Mouse (Mus musculus) cerebellum, adult 11 months (tissue): ENCODE results near the gene Ccdc163.

Experiments used
- DNase-seq: peaks from one replicate; pipeline ENCODE4 v3.0.0; 2022

The Ccdc163 gene

DNA sequence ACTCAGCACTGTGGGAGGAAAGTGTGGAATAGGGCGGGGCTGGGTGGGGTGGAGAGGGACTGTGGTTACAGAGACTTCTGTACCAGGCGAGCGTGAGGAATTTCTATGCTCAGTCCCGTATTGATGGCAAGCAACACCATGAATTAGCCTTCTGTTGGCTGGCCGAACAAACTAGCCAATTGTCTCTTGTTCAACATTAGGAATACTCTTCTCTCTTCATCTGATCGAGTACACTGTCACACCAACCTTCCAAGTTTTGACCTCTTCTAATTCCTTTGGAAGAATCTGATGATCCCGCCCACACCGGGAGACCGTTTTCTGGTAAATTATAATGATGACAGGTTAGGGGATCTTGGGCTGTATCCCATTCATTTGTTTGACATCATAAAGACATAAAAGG lies 643 bp upstream of the Ccdc163 start:
- no peak for DNase-seq

DNA sequence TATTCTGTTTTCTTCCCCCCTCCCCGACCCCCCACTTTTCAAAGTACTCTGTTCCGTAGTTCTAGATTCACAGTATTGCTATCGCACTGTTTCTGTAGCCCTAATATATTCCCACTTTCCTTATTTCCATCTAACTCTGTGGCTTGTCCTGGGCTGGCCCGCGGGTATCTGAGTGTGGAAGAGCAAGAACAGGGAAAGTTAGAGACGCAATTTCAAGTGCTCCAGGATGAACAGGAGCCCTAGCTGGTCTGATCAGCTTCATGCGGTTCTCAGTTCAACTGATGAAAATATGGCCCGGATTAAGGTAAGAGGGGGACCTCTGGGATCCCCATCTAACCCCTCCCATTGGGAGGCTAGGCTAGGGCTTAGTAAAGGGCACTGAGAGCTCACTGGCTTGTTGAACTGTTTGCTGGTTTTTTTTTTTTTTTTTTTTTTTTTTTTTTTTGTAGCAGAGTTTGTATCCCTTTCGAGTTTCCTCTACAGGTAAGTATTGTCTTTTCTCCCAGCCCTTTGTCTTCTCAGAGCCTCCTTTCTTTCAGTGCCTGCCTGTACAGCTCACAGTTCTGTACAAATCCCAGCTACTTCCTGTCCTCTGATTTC lies 582 bp downstream of the Ccdc163 start:
- no peak for DNase-seq

DNA sequence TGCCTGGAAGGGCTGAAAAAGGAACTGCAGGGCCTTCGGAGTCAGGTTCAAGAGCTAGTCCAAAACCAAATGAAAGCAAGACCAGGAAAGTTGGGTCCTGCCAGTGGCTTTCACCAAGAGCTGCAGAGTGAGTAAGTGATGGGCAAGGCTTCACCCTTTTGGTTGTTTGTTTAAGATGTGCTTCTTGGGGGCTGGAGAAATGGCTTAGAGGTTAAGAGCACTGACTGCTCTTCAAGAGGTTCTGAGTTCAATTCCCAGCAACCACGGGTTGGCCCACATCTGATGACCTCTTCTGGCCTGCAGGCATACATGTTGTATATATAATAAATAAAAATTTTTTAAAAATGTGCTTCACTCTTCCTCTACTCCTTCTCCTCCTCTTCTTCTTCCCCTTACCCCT lies 1.8 kb downstream of the Ccdc163 start:
- no peak for DNase-seq

DNA sequence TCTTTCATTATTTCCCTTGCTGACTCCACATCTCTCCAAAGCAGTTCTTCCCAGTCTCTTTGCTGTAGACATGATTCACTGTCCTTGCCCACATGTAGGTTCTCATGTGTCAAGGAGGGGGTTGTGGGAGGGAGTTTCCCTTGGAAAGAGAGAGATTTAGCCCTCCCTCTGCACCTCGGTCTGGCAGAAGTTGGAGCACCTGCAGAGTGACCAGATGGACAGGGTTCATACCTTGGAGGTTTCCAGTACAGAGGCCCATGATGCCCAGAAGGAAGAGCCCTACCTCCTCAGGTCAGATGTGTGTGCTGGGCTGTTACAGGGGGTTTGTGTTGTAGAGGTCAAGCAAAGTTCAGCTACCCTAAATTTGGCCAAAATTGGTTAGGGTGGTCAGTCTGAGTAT lies 4.2 kb downstream of the Ccdc163 start:
- peak; percentile 34 for DNase-seq

DNA sequence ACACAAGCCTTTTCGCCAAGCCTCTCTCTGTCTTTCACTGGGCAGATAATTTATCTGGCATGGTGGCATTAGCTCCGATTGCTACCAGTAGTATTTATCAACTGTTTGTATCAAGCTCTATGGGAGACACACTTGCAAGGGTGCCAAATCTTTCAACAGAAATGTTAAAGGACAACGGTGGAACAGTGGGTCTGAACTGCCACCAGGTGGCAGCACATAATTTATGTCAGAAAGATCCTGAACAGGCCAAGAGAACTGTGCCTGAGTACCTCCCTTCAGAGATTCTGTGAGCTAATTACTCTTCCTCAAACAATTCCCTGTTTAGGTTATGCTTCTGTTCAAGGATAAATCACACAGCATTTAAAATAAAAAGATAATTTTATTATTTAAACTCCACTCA lies 11.1 kb downstream of the Ccdc163 start:
- DNase-seq = peak; percentile 59

DNA sequence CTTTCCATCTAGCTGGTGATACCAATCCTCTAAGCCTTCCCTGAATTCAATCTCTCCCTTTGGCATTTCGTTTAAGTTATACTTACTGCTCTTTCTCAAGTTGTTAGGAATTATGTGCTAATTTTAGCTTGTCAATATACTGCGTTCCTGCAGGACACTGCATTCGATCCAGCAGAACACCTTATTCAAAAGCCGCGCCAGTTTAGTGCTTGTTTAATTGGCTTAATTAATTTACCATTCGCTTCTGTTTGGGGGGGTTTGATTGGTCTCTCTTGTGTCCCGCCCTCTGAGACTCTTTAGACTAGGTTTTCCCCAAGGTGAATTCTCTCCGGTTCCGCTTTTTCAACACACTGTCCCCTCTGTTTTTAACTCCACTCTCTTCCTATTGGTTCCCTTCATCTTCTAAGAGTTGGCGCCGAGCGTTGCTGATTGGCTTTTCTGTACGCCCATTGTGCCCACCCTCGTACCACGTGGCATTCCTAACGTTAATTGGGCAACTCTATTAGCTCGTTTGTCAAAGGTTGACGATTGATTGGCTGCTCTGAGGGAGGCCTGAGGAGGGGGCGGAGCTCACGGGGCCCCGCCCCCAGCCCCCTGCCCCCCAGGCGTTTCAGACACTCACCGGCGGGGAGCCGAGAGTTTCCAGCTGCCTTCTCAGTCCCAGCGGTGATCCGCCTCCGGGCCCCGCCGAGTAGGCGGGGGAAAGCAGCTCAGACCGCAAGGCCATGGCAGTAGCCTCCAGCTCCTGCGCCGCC lies 12.2 kb downstream of the Ccdc163 start, which contains the start of gene Tesk2:
TSS of gene Tesk2 (plus strand) at position 606 of the 755 bp plus-strand sequence.
- peak; percentile 88 for DNase-seq

DNA sequence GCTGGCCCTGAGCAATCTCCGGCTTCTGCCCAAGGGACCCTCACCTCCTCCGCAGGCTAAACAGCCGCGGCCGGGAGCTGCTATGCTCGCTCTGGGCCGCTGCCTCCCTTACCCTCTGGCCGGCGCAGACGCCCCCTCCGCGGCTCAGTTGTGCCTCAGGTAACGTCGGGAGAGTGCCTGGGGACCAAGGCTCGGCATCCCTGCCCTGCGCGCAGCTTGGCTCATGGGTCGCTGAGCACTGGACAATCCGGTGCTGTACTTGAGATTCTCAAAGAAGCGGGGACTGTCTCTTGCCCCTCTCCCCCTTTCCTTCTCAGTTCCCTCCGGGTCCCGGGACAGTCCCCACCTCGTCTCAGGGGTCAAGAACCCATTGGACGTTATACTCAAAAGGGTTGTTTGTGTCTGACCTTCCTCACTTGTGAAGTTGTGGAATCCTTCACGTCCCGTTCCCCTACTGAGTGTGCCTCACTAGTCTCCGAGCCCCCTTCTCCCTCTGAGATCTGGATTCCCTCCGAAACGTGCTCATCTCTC lies 12.9 kb downstream of the Ccdc163 start:
- DNase-seq = no peak

DNA sequence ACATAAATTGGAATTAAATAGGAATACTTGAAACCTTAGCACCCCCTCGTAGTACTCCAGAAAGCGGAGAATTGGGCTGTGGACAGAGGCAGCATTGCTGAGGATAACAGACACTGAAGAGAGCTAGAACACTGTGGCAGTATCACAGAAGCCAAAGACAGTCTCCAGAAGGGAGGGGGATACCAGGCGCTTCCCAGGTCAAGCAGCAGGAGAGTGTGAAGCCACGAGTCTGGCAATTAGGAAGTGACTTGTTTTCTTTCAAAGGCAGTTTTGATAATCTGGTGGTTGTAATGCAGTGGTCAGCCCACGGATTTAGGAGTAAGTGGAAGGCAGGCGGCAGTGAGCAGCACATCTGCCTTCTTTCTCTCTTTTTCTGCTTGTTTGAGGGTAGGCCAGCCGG lies 13.9 kb downstream of the Ccdc163 start:
- DNase-seq = no peak

DNA sequence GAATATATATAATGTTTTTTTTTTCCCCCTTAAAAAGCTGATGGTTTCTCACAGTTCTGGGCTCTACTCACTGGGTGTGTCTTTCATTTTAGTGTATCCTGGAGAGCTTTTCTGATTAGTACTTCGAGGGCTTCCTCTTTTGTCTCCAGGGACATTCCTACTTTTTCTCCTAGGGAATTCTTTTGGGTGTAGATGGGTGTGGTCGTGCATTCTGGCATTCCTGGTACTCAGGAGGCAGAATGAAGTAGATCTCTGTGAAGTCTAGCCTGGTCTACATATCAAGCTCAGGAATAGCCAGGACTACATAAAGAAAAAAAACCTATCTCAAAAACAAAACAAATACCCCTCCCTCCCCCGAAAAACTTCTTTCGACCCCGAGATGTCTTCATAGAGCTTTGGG lies 17.1 kb downstream of the Ccdc163 start:
- no peak for DNase-seq

DNA sequence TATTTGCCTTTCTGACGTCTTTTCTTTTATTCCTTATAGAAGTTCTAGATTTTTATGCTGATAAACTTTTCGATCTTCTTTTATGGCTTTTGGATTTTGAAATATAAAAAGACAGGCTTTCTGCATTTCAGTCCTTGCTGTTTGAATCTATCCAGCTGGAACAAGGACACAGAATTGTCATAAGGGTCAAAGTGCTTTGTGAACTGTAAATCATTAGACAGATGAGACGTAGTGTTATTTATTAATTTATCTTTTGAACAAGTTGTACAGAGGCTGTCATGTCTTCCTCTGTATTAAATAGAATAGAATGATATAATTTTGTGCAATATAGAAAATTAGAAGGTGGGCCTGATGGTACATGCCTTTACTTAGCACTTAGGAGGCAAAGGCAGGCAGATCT lies 19.1 kb downstream of the Ccdc163 start:
- no peak for DNase-seq

DNA sequence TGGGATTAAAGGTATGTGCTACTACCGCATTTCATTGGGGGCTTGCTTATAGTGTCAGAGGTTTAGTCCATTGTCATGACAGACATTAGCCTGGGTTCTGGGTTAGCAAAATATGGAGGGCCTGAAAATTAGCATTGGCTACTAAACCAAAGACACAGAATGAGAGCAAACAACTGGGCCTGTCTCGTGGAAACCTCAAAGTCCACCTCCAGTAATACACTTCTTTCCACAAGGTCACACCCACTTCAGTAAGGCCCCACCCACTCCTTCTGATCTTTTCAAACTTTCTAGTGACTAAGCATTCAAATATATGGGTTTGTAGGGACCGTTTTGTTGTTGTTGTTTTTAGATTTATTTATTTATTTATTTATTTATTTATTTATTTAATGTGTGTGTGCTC lies 21.2 kb downstream of the Ccdc163 start:
- no peak for DNase-seq

DNA sequence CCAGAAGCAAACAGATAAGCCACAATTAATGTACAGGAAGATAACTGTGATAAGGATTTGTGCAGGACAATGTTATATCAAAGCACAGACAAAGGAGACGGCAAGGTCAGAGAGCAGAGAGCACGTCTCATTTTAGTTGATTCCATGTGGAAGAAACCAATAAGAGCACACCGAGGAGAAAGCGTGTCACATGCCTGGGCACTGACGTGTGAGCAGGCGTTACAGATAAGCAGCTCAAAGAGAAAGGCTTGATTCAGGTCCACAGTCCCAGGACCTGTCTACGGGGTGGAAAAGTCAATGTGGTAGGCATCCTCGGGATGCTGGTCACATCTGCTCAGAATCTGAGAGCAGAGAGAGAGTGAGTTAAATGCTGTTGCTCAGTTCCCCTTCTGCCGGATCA lies 22.8 kb downstream of the Ccdc163 start:
- DNase-seq = no peak

DNA sequence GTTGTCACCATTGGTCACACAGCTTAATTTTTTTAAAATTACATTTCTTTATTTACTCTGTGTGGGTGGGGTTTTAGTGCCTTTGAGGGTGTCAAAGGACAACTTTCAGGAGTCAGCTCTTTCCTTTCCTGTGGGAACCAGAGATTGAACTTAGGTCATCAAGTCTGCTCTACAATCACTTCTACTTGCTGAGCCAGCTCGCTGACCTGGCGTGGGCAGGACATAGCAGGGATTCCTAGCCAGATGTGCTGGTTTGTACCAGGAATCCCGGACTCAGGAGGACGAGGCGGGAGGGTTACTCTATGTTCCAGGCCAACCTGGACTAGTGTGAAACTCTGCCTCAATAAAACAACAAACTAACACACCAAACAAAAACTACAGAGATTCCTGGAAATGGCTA lies 24.0 kb downstream of the Ccdc163 start:
- DNase-seq = no peak

DNA sequence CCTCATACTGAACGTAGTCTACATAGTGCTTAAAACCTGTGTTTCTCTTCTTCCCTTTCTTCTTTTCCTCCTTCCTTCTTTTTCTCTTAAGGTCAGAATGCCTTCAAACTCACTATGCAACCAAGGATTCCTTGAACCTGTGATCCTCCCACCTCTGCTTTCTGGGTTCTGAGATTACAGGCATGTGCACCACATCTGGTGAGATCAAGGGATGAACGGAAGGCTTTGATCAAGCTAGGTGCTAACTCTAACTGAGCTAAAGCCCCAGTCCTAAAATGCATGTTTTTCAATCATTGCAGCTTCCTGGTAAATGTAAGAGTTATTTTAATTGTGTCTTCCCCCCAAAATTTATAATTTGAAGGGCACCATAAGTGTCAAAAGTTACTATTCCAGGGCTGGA lies 26.7 kb downstream of the Ccdc163 start:
- DNase-seq = no peak

DNA sequence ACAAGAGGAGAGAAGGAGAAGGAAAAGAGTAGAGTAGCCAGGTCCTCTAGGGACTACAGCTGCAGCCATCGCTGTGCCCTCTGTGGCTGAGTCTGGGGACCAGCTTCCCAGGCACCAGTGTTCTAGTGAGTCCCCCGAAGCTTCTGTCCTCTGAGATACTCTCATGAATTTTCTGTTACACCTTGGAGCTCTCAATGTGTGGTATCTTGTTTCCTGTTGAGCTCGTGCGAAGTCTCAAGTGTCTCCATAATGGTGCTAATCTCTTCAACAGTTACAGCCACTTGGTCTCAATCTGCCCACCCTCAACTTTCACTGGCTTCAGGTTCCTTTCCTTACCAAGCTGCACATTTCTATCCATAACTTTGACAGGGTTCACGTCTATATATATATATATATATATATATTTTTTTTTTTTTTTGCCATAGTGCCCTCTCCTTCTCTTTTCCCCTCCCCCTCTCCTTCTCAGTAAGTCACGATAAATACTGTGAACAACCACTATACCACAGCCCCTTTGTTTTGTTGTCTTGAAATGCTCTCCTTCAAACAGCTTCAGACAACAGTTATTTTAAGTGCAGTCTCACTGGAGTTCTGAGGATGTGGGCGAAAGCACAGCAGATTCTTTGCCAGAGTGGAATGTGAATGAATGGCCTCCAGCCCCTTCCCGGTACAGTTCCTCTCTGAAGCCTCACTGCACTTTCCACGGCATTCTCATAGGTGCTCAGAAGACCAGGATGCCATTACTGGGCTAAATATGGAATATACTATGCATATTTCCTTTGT lies 30.9 kb downstream of the Ccdc163 start:
- no peak for DNase-seq

DNA sequence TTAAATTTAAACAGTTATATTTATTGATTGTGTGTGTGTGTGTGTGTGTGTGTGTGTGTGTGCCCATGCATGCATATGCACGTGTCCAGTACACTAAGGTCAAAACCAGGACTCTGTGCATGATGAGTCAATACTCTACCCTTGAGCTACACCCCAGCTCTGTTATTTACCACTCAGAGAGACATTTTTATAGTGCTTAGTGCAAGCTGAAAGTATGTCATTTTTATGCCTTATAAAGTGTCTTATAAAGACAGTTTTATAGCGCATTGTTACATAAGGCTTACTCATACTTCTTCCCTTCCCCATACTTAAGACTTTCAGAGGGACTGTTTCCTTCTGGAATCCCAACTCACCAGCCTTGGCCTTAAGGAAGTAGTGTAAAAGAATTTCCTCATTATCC lies 41.4 kb downstream of the Ccdc163 start:
- DNase-seq = no peak

DNA sequence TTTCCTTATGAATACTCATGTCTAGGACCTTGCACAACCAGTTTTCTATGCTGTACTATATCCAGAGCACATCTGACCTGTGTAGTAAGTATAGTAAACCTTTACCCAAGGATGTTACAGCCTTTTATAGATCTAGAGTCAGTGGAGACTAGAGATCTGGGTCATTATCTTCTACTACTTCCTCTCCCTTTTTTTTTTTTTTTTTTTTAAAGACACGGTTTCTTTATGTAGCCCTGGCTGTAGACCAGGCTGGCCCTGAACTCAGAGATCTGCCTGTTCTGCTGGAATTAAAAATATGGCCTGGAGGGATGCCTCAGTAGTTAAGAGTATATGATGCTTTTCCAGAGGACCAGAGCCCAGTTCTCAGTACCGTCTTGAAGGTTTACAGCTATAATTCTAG lies 53.6 kb downstream of the Ccdc163 start:
- no peak for DNase-seq

DNA sequence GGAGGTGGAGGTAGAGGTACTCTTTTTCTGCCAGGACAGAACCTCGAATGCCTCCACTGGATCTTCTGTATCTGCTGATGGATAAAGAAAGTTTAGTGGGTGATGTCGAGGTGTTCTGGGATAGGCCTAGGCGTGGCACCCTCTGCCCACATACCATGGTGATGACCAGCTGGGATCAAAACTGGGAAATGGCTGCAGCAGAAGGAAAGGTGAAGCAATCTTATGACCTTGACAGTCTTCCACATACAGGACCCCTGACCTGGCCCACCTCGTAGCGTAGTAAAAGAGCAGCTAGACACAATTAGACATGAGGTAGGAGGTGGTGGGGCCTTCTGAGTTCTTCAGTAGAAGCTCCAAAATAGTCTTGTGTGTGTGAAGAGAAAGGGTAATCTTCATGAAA lies 55.7 kb downstream of the Ccdc163 start:
- no peak for DNase-seq

DNA sequence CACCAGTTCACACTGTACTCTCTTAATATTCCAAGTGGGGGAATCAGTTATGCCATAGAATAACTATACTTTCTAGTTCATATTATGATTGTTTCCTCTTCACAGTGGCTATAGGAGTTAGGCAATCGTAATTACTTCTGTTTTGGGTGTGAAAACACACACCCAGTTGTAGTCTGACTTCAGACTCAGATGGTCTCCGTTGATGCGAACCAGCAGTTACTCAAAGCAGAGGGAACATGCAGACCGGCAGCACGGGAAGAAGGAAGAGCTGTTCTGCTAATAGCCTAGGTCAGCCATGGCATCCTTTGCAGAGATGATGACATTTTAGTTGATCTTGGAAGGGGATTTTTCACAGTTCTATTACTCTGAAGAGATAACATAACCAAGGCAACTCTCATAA lies 60.2 kb downstream of the Ccdc163 start:
- no peak for DNase-seq

DNA sequence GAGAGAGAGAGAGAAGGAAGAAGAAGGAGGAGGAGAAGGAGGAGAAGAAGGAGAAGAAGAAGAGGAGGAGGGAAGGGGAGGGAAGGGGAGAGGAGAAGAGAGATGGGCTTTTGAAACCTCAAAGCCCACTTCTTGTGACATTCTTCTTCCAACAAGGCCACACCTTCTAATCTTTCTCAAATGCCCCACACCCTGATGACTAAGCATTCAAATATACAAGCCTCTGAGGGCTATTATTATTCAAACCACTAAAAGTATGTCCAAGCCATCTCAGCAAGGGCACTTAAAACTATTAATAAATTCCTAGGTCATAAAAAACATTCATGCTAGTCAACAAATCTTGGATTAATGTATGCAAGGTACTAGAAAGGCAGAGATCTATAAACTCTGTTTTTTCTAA lies 60.8 kb downstream of the Ccdc163 start:
- no peak for DNase-seq

DNA sequence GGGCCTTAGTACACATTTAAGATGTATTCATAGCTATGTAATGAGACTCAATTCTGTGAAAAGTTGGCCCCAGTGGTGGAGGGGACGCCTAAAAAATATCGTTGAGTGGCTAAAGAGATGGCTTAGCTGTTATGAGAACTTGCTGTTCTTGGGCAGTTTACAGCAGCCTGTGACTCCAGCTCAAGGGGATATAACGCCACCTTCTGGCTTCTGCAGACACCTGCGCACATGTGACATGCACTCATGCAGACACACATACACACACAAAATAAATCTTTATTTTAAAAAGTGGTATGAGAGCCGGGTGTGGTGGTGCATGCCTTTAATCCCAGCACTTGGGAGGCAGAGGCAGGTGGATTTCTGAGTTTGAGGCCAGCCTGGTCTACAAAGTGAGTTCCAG lies 68.1 kb downstream of the Ccdc163 start:
- no peak for DNase-seq

DNA sequence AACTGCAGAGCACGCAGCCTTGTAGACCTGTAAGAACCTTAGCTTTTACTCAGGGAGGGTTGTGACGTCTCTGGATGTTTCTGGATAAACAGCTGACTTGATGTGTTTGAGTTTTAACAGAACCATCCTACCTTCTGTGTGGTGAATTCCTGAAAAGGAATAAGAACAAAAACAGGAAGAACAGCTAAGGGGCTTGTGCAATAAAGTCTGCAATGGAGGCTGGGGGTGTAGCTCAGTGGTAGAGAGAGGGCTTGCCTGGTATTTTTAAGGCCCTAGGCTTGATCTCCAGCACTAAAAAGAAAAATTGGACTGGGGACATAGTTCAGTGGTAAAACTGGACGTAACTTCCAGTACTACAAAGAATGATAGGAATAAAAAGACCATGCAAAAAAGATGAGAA lies 68.8 kb downstream of the Ccdc163 start:
- no peak for DNase-seq

DNA sequence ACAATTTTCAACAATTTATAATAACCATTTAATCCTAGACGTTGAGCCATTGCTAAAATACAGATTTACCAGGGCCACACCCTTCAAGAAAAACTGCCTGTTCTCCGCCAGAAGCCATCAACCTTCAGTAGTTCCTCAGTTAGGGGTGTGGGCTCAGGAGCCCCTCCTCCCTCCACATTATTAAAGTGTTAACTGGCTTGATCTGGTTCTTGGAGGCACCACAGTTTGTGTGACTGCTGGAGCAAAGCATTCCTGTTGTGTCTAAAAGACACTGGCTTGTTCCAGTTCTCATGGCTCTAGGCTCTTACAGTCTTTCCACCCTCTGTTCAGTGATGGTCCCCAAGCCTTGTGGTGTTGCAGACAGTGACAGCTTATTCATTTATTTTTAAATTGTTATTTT lies 72.2 kb downstream of the Ccdc163 start:
- DNase-seq = no peak

DNA sequence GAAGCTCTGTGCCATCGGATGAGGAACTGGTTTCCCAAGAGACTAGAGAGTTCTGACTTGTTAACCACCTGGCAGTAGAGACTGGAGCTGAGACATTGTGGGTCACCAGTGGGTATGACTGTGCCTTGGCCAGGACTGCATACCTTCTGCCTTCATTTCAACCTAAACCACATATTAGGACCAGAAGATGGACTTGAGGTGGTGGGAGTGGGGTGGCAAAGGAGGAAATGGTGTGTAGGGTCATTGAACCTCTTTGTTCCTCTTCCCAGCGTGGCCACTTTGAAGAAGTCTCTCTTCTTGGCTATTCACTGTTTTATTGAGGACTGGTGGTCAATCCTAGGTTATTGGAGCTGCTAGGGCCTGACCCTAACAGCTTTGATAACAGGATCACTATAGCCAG lies 73.1 kb downstream of the Ccdc163 start:
- no peak for DNase-seq
